Mouse (Mus musculus) liver, embryonic 13.5 days (tissue): Measurements from ENCODE around the gene Lrrc46. TPM values are rescaled to one million over a fixed set of nuclear protein-coding genes. Genes with fewer than 3 reads are reported as not detected.

Experiments used
- ATAC-seq: fragments of 200-750 bp; cut with Nextera tagmentation; 2 replicates; pipeline ENCODE4 v1.8.0; 2017; ENCODE audit warnings: low read depth, mild to moderate bottlenecking, moderate number of reproducible peaks, moderate library complexity
- DNase-seq: peaks from one replicate; pipeline ENCODE4 v3.0.0; 2022
- H3K27ac ChIP-seq: fragments of 300-500 bp; sonication (generic); 2 replicates; pipeline ENCODE4 v1.5.1; 2015; ENCODE audit warnings: moderate library complexity, mild to moderate bottlenecking, inconsistent platforms
- H3K27me3 ChIP-seq: fragments of 300-500 bp; sonication (generic); 2 replicates; pipeline ENCODE4 v1.6.1; 2015; ENCODE audit warnings: mild to moderate bottlenecking, inconsistent platforms
- H3K36me3 ChIP-seq: fragments of 300-500 bp; sonication (generic); 2 replicates; pipeline ENCODE4 v1.6.1; 2015; ENCODE audit warnings: mild to moderate bottlenecking, inconsistent platforms
- H3K4me1 ChIP-seq: fragments of 300-500 bp; sonication (generic); replicated peaks from 2 replicates; pipeline ENCODE4 v1.6.1; 2015; ENCODE audit warnings: inconsistent platforms
- H3K4me2 ChIP-seq: fragments of 300-500 bp; sonication (generic); 2 replicates; pipeline ENCODE4 v1.6.1; 2015; ENCODE audit warnings: inconsistent platforms, mild to moderate bottlenecking, moderate library complexity
- H3K4me3 ChIP-seq: fragments of 300-500 bp; sonication (generic); replicated peaks from 2 replicates; pipeline ENCODE4 v1.5.1; 2015; ENCODE audit warnings: mild to moderate bottlenecking, inconsistent platforms
- H3K9ac ChIP-seq: fragments of 300-500 bp; sonication (generic); 2 replicates; pipeline ENCODE4 v1.6.1; 2015; ENCODE audit warnings: mild to moderate bottlenecking, inconsistent platforms
- H3K9me3 ChIP-seq: fragments of 300-500 bp; sonication (generic); replicated peaks from 2 replicates; pipeline ENCODE4 v1.6.1; 2016; ENCODE audit warnings: inconsistent platforms
- WGBS: fragments of 180-500 bp; shearing (Covaris S2); methylation state at CpG from one replicate; pipeline ENCODE4 v1.1.7; 2015; ENCODE audit not compliant: insufficient replicate concordance; 5-methylcytosine and 5-hydroxymethylcytosine counted together
- polyA plus RNA-seq: library from polyadenylated mRNA; unstranded; fragments of >200 nt; fragmentation: Nextera tagmentation; extraction: Ambion mirVana; gene quantifications from 2 replicates; pipeline ENCODE4 v1.2.1, GENCODE M21; 2015

Lrrc46 gene
- polyA plus RNA-seq, 1 experiment from 2014 or later: 0.38 TPM

GRCm38 (mm10) chr11:97045861-97046260, 4.7 kb upstream of the Lrrc46 start:
- H3K4me2 ChIP-seq: no peak overlapping the region
- no peaks in the 10 kb centered on the region for H3K9me3 ChIP-seq
- 71% methylated on average over 7 of the region's 7 CpGs for WGBS
- DNase-seq (no peak), ATAC-seq (no peak)
- peaks cover 43% of the 10 kb centered on the region for H3K36me3 ChIP-seq
- no peaks in the 10 kb centered on the region for H3K27me3 ChIP-seq
- H3K9ac ChIP-seq: no peak overlapping the region
- H3K4me3 ChIP-seq: no peak overlapping the region
- H3K4me1 ChIP-seq: peaks cover 23% of the 10 kb centered on the region
- H3K27ac ChIP-seq: no peak overlapping the region

GRCm38 (mm10) chr11:97044902-97045301, 3.7 kb upstream of the Lrrc46 start:
- H3K4me3 ChIP-seq: no peak overlapping the region
- DNase-seq (no peak), ATAC-seq (no peak)
- H3K4me1 ChIP-seq: peaks cover 22% of the 10 kb centered on the region
- no peak overlapping the region for H3K27ac ChIP-seq
- H3K27me3 ChIP-seq: no peaks in the 10 kb centered on the region
- peaks cover 43% of the 10 kb centered on the region for H3K36me3 ChIP-seq
- WGBS: 82% methylated on average over 8 of the region's 8 CpGs
- no peaks in the 10 kb centered on the region for H3K9me3 ChIP-seq
- no peak overlapping the region for H3K4me2 ChIP-seq
- no peak overlapping the region for H3K9ac ChIP-seq

GRCm38 (mm10) chr11:97040301-97041021, 746 bp downstream of the Lrrc46 start:
- Histone ChIP-seq H3K4me3 (peak overlapping the region; percentile 85), H3K4me1 (peaks cover 22% of the 10 kb centered on the region), H3K27me3 (no peaks in the 10 kb centered on the region), H3K9ac (peak overlapping the region; percentile 87), H3K4me2 (peak overlapping the region; percentile 92), H3K27ac (peak overlapping the region; percentile 58; the same call in 1 of the 2 replicates), H3K9me3 (no peaks in the 10 kb centered on the region), H3K36me3 (peaks cover 13% of the 10 kb centered on the region)
- ATAC-seq (no peak), DNase-seq (no peak)
- WGBS: 32% methylated on average over 12 of the region's 12 CpGs

GRCm38 (mm10) chr11:97038881-97039280, 2.3 kb downstream of the Lrrc46 start:
- WGBS: 62% methylated on average over 7 of the region's 7 CpGs
- H3K9me3 ChIP-seq: no peaks in the 10 kb centered on the region
- no peak overlapping the region for H3K4me2 ChIP-seq
- no peak for ATAC-seq
- H3K9ac ChIP-seq: no peak overlapping the region
- no peak overlapping the region for H3K4me3 ChIP-seq
- no peak overlapping the region for H3K27ac ChIP-seq
- DNase-seq: no peak
- 0 out of 2 replicates have a peak, but pooled peaks cover 3% of the 10 kb centered on the region for H3K36me3 ChIP-seq
- H3K4me1 ChIP-seq: peaks cover 28% of the 10 kb centered on the region
- no peaks in the 10 kb centered on the region for H3K27me3 ChIP-seq

- WGBS: 70% methylated on average over 5 of the region's 5 CpGs
- peaks cover 21% of the 10 kb centered on the region for H3K4me1 ChIP-seq
Measured at GRCm38 (mm10) chr11:97036141-97036540, 5.1 kb downstream of the Lrrc46 start.

GRCm38 (mm10) chr11:97033781-97034180, 7.4 kb downstream of the Lrrc46 start:
- Histone ChIP-seq H3K9ac (no peak overlapping the region), H3K27ac (no peak overlapping the region), H3K36me3 (no peaks in the 10 kb centered on the region), H3K9me3 (no peaks in the 10 kb centered on the region), H3K4me3 (no peak overlapping the region), H3K27me3 (no peaks in the 10 kb centered on the region), H3K4me1 (peaks cover 31% of the 10 kb centered on the region), H3K4me2 (no peak overlapping the region)
- DNase-seq (no peak), ATAC-seq (no peak)
- 74% methylated on average over 4 of the region's 4 CpGs for WGBS

More at GRCm38 (mm10) chr11:97036141-97036540, 5.1 kb downstream of the Lrrc46 start:
- Histone ChIP-seq H3K4me3 (no peak overlapping the region), H3K27ac (no peak overlapping the region), H3K9ac (no peak overlapping the region), H3K9me3 (no peaks in the 10 kb centered on the region), H3K27me3 (no peaks in the 10 kb centered on the region), H3K4me2 (no peak overlapping the region), H3K36me3 (no peaks in the 10 kb centered on the region)
- DNase-seq (no peak), ATAC-seq (no peak)

GRCm38 (mm10) chr11:97032499-97032898, 8.7 kb downstream of the Lrrc46 start:
- H3K36me3 ChIP-seq: no peaks in the 10 kb centered on the region
- H3K27me3 ChIP-seq: no peaks in the 10 kb centered on the region
- no peak overlapping the region for H3K9ac ChIP-seq
- H3K4me1 ChIP-seq: peaks cover 31% of the 10 kb centered on the region
- no peak overlapping the region for H3K4me2 ChIP-seq
- ATAC-seq (no peak), DNase-seq (no peak)
- H3K9me3 ChIP-seq: no peaks in the 10 kb centered on the region
- H3K4me3 ChIP-seq: no peak overlapping the region
- 78% methylated on average over 4 of the region's 4 CpGs for WGBS
- H3K27ac ChIP-seq: no peak overlapping the region

GRCm38 (mm10) chr11:97031977-97032376, 9.2 kb downstream of the Lrrc46 start:
- Histone ChIP-seq H3K9me3 (no peaks in the 10 kb centered on the region), H3K4me3 (no peak overlapping the region), H3K9ac (no peak overlapping the region), H3K4me2 (no peak overlapping the region), H3K27ac (no peak overlapping the region), H3K36me3 (no peaks in the 10 kb centered on the region), H3K4me1 (peaks cover 31% of the 10 kb centered on the region), H3K27me3 (0 out of 2 replicates have a peak, but pooled peaks cover 1% of the 10 kb centered on the region)
- no peak for ATAC-seq
- no peak for DNase-seq
- WGBS: 76% methylated on average over 12 of the region's 12 CpGs

GRCm38 (mm10) chr11:97030426-97030825, 10.8 kb downstream of the Lrrc46 start:
- Histone ChIP-seq H3K4me3 (peak overlapping the region; percentile 61), H3K27me3 (peaks cover 7% of the 10 kb centered on the region), H3K4me1 (peaks cover 37% of the 10 kb centered on the region), H3K27ac (peak overlapping the region; percentile 37; the same call in 1 of the 2 replicates), H3K9me3 (no peaks in the 10 kb centered on the region), H3K4me2 (peak overlapping the region; percentile 79), H3K9ac (peak overlapping the region; percentile 71), H3K36me3 (no peaks in the 10 kb centered on the region)
- 26% methylated on average over 15 of the region's 15 CpGs for WGBS
- ATAC-seq: no peak; the same call in 1 of the 2 replicates
- DNase-seq: no peak

GRCm38 (mm10) chr11:97029686-97030417, 11.4 kb downstream of the Lrrc46 start, which contains the start of gene Scrn2:
Gene Scrn2 (plus strand): TSS chr11:97029938.
- WGBS: 4% methylated on average over 25 of the region's 25 CpGs
- Histone ChIP-seq H3K4me1 (peaks cover 37% of the 10 kb centered on the region), H3K27ac (peak within 1 kb of the TSS; percentile 37), H3K9me3 (no peaks in the 10 kb centered on the region), H3K27me3 (peaks cover 13% of the 10 kb centered on the region), H3K4me2 (peak within 1 kb of the TSS; percentile 79), H3K36me3 (no peaks in the 10 kb centered on the region), H3K9ac (peak within 1 kb of the TSS; percentile 71), H3K4me3 (peak within 1 kb of the TSS; percentile 61)
- DNase-seq: peak; percentile 87
- ATAC-seq: peak; percentile 72

- Histone ChIP-seq H3K4me3 (peak overlapping the region; percentile 32), H3K36me3 (no peaks in the 10 kb centered on the region), H3K9me3 (no peaks in the 10 kb centered on the region), H3K9ac (peak overlapping the region; percentile 63), H3K27me3 (peaks cover 53% of the 10 kb centered on the region), H3K4me1 (peaks cover 36% of the 10 kb centered on the region), H3K27ac (peak overlapping the region; percentile 9; the same call in 1 of the 2 replicates), H3K4me2 (peak overlapping the region; percentile 62)
- DNase-seq (peak; percentile 80), ATAC-seq (peak; percentile 11; the same call in 1 of the 2 replicates)
- 12% methylated on average over 17 of the region's 17 CpGs for WGBS
Measured at GRCm38 (mm10) chr11:97025721-97026344, 15.4 kb downstream of the Lrrc46 start.
